Mouse (Mus musculus): ENCODE measurements around the gene Gm48551. TPM values are rescaled to one million over a fixed set of nuclear protein-coding genes. Genes with fewer than 3 reads are reported as not detected.

Gene Gm48551
- polyA plus RNA-seq, 1 experiment from 2014 or later: 2.1 TPM

DNA sequence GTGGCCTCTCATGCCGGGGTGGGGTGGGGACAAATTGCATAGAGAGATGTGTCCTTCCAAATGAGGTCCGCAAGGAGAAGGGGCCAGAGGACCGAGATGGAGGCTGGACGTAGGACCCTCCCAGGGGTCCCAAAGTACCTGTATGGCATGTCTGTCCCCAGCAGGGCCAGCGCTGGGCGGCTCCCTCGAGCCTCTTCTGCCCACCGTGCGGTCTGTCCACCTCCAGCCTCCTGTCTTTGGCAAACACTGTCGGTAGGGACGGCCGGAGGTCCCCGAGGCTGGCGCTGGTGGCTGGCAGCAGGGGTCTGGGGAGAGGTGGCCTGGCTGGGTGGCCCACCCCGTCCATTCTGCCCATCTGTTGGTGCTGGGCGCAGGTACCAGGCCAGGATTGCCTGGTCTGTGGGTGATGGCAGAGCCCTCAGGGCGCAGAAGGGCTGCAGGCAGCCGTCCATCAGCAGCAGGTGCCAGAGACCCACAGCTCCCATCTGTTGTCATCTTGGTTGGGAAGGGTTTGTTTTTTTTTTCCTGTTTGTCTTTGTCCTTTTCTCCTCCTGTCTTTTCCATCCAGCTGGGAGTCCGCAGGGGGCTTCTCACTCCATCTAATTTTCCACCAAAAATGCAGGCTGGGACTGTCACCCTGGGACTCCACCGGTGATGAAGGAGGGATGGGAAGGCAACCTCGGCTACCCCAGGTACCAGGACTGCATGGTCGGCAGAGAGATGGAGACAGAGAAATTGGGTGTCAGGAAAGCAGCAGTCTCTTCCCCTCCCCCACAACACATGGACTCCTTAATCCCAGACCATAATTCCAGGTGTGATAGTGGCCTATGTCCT is 16.3 kb downstream of the Gm48551 start:
- Histone ChIP-seq H3K4me2 (peak overlapping the region; percentile 63), H3K4me3 (no peak overlapping the region), H3K36me3 (peaks cover 73% of the 10 kb centered on the region), H3K27me3 (replicated peaks) (peaks cover 8% of the 10 kb centered on the region; the same call in 1 of the 2 replicates), H3K9me3 (no peaks in the 10 kb centered on the region), H3K27ac (replicated peaks) (peak overlapping the region; percentile 96), H3K9ac (peak overlapping the region; percentile 61), H3K4me1 (peaks cover 50% of the 10 kb centered on the region)
- ATAC-seq (ENCODE audit: extremely low read depth, insufficient number of reproducible peaks, low FRiP score, low TSS enrichment): no peak
- WGBS: 63% methylated on average over 22 of the region's 22 CpGs

DNA sequence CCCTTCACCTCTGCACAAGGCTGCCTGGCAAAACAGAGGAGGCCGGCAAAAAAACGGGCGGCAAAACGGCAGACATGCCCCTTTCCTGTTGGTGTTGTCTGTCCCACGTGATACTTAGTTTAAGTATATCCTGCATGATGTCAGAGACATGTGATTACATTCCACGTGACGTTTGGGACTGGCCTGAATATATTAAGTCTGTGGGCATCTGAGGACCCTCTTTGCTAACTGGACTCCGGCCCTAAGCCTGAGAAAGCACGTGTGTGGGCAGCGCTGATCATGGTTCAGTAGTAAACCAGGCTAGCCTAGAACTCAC is 16.9 kb downstream of the Gm48551 start:
- WGBS: 30% methylated on average over 10 of the region's 10 CpGs
- Histone ChIP-seq H3K9ac (peak overlapping the region; percentile 61), H3K27me3 (replicated peaks) (peaks cover 8% of the 10 kb centered on the region; the same call in 1 of the 2 replicates), H3K9me3 (no peaks in the 10 kb centered on the region), H3K4me1 (peaks cover 56% of the 10 kb centered on the region), H3K27ac (replicated peaks) (peak overlapping the region; percentile 96), H3K4me2 (peak overlapping the region; percentile 63), H3K4me3 (no peak overlapping the region), H3K36me3 (peaks cover 79% of the 10 kb centered on the region)
- no peak for ATAC-seq (ENCODE audit: extremely low read depth, insufficient number of reproducible peaks, low FRiP score, low TSS enrichment)

GRCm38 (mm10) chr10:81401521-81402226 is 17.4 kb downstream of the Gm48551 start:
- peak overlapping the region; percentile 63 for H3K4me2 ChIP-seq
- peaks cover 82% of the 10 kb centered on the region for H3K36me3 ChIP-seq
- peak overlapping the region; percentile 96 for H3K27ac ChIP-seq (replicated peaks)
- 8% methylated on average over 18 of the region's 18 CpGs for WGBS
- H3K27me3 ChIP-seq (replicated peaks): peaks cover 11% of the 10 kb centered on the region; the same call in 1 of the 2 replicates
- peaks cover 61% of the 10 kb centered on the region for H3K4me1 ChIP-seq
- ATAC-seq (ENCODE audit: extremely low read depth, insufficient number of reproducible peaks, low FRiP score, low TSS enrichment): peak; percentile 54
- H3K9ac ChIP-seq: peak overlapping the region; percentile 73
- no peaks in the 10 kb centered on the region for H3K9me3 ChIP-seq
- peak overlapping the region; percentile 34 for H3K4me3 ChIP-seq

DNA sequence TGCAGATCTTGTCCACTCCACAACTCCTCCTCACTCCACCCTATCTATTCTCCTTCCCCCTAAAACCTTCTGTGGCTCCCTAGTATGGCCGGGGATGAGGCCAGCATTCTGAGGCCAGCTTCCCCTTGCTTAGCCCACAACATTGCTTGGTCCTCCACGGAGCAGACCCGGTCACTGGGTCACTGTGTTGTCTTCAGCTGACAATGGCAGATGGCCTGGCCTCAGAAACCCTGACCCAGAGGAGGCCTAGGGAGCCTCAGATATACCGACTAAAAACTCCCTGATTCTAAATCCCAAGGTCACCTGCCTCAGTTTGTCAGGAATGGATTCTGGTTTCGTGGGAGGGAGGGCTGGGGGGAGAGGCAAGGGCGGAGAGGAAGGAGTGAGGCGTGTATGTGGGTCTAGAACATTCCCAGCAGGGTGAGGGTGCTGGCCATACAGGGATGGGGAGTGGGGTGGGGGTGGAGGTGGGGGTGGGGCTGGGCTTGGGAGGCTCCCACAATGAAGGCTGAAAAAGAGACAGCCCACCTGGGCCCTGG is 18.0 kb downstream of the Gm48551 start:
- Histone ChIP-seq H3K36me3 (peaks cover 82% of the 10 kb centered on the region), H3K4me1 (peaks cover 67% of the 10 kb centered on the region), H3K27ac (replicated peaks) (peak overlapping the region; percentile 96), H3K27me3 (replicated peaks) (peaks cover 12% of the 10 kb centered on the region; the same call in 1 of the 2 replicates), H3K9ac (peak overlapping the region; percentile 73), H3K4me3 (peak overlapping the region; percentile 34), H3K4me2 (peak overlapping the region; percentile 63), H3K9me3 (no peaks in the 10 kb centered on the region)
- ATAC-seq (ENCODE audit: extremely low read depth, insufficient number of reproducible peaks, low FRiP score, low TSS enrichment): no peak
- 33% methylated on average over 7 of the region's 7 CpGs for WGBS

DNA sequence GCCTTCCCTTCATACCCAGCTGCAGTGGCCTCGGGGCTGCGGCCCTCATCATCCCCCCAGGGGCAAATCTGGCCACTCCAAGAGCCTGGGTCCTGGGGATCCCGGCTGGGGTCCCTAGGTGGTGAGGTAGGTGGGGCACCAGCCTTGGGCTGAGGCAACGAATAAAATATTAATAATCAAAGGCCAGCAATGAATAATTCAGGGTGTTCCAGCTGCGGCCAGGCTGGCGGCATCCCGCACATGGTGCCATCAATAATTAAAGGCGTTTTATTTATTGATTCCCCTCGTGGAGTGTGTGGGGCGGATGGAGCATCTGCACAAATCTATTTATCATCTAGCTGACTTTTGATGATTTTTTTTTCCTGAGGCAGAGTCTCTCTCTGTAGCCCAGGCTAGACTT is 19.2 kb downstream of the Gm48551 start:
- 68% methylated on average over 10 of the region's 10 CpGs for WGBS
- H3K4me2 ChIP-seq: no peak overlapping the region
- H3K4me3 ChIP-seq: no peak overlapping the region
- peaks cover 79% of the 10 kb centered on the region for H3K36me3 ChIP-seq
- H3K9ac ChIP-seq: peak overlapping the region; percentile 73
- H3K9me3 ChIP-seq: no peaks in the 10 kb centered on the region
- H3K27ac ChIP-seq (replicated peaks): peak overlapping the region; percentile 96
- peaks cover 12% of the 10 kb centered on the region; the same call in 1 of the 2 replicates for H3K27me3 ChIP-seq (replicated peaks)
- H3K4me1 ChIP-seq: peaks cover 80% of the 10 kb centered on the region
- ATAC-seq (ENCODE audit: extremely low read depth, insufficient number of reproducible peaks, low FRiP score, low TSS enrichment): no peak

DNA sequence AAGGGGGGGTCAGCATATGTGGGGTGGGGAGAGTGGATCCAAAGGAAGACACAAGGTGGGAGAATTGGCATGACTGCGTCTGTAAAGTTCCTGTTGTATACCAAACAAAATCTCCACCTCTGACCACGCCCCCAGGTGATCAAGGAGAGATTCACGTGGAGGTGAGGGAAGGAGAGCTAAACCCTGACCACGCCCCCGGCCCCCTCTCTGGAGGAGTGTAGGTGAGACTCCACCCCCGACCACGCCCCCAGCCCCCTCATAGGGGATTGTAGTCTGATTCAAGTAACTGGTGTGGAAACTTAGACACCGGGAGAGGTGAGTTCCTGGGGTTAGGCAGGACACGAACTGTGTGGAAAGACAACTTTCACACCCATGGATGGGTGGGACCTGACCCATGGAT is 19.8 kb downstream of the Gm48551 start:
- Histone ChIP-seq H3K27me3 (replicated peaks) (peaks cover 12% of the 10 kb centered on the region; the same call in 1 of the 2 replicates), H3K4me2 (no peak overlapping the region), H3K9ac (0 out of 2 replicates have a peak overlapping the region, but pooled peaks have one; percentile 14), H3K9me3 (no peaks in the 10 kb centered on the region), H3K4me3 (no peak overlapping the region), H3K4me1 (peaks cover 85% of the 10 kb centered on the region), H3K36me3 (peaks cover 80% of the 10 kb centered on the region), H3K27ac (replicated peaks) (no peak overlapping the region; the same call in 1 of the 2 replicates)
- no peak for ATAC-seq (ENCODE audit: extremely low read depth, insufficient number of reproducible peaks, low FRiP score, low TSS enrichment)
- WGBS: 29% methylated on average over 9 of the region's 9 CpGs

- Histone ChIP-seq H3K4me1 (peaks cover 92% of the 10 kb centered on the region), H3K9ac (peak overlapping the region; percentile 37; the same call in 1 of the 2 replicates), H3K27ac (replicated peaks) (peak overlapping the region; percentile 32; the same call in 1 of the 2 replicates), H3K27me3 (replicated peaks) (peaks cover 12% of the 10 kb centered on the region; the same call in 1 of the 2 replicates), H3K4me2 (no peak overlapping the region), H3K4me3 (no peak overlapping the region), H3K36me3 (peaks cover 76% of the 10 kb centered on the region), H3K9me3 (no peaks in the 10 kb centered on the region)
- ATAC-seq (ENCODE audit: extremely low read depth, insufficient number of reproducible peaks, low FRiP score, low TSS enrichment): no peak
- 59% methylated on average over 18 of the region's 18 CpGs for WGBS
Observed at GRCm38 (mm10) chr10:81404720-81405119, 20.5 kb downstream of the Gm48551 start.

DNA sequence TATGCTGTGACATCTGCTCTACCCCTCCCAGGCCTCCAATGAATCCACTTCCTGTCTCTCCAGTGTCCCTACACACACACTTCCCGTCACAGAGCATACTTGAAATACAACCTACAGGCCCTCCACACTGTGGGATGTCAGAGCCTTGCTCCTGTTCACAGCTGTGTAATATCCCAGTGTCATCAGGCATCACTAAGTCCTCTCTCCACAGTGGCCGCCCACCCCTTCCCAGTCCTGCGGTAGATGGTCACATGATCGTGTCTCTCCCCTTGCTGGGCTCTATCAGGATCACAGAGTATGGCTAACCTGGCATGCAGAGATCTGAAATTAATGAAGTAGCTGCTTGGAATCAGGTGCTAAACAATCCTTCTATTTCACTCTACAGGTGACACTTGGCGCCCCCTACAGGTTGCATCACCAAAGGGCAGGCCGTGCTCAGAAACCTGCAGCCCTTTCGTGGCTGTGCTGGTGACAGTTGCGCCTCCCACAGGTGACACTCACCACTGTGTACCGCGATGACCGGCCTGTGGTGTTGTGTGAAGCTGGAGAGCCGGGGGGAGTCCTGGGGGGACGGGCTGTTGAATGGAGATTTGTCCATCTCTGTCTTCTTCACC is 21.4 kb downstream of the Gm48551 start:
- H3K9me3 ChIP-seq: no peaks in the 10 kb centered on the region
- H3K27me3 ChIP-seq (replicated peaks): peaks cover 4% of the 10 kb centered on the region; the same call in 1 of the 2 replicates
- H3K27ac ChIP-seq (replicated peaks): 0 out of 2 replicates have a peak overlapping the region, but pooled peaks have one; percentile 98
- 0 out of 2 replicates have a peak overlapping the region, but pooled peaks have one; percentile 71 for H3K9ac ChIP-seq
- H3K4me3 ChIP-seq: no peak overlapping the region
- no peak for ATAC-seq (ENCODE audit: extremely low read depth, insufficient number of reproducible peaks, low FRiP score, low TSS enrichment)
- peaks cover 96% of the 10 kb centered on the region for H3K4me1 ChIP-seq
- peak overlapping the region; percentile 65 for H3K4me2 ChIP-seq
- H3K36me3 ChIP-seq: peaks cover 66% of the 10 kb centered on the region
- 46% methylated on average over 13 of the region's 13 CpGs for WGBS

DNA sequence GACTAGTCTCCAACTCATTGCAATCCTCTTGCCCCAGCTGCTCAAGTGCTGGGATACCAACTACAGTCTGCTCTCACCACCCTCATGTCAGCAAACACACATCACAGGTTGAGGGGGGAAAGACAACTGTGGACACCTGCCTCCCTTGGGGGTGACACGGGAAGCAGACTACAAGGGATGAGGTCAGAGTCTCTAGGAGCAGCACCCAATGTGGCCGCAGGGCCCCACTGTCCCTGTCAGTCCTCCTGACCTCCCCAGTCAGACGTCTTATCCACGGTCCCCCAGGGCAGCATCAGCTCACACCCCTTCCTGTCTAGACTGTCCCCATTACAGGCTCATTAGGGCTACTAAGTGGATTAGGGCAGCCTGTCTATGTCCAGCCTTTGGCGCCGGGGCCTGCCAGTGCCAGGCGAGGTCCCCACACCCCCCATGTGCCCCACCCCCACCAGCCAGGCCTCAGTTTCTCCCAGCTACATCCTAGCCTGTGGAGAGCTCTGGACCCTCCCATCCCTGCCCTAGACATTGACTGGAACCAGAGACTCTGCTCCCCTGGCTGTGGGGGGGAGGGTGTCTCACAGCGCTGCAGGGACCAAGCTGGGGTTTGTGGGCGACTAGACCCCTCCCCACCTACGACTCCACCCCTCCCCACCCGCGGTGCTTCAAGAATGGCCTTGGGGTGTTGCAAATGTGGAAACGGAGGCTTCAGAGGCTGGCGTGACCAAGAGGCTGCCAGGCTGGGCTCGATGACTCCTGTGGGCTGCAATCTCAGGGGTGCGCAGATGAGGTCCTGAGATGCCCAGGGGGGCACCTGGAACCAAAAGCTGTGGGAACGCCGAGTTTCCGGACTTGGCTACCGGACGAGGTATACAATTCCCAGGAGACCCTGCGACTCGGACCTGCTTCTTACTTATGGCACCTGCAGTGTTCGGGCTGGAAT is 22.5 kb downstream of the Gm48551 start:
- H3K9me3 ChIP-seq: no peaks in the 10 kb centered on the region
- 27% methylated on average over 24 of the region's 24 CpGs for WGBS
- H3K27ac ChIP-seq (replicated peaks): peak overlapping the region; percentile 98
- H3K36me3 ChIP-seq: peaks cover 63% of the 10 kb centered on the region
- peak overlapping the region; percentile 65 for H3K4me2 ChIP-seq
- ATAC-seq (ENCODE audit: extremely low read depth, insufficient number of reproducible peaks, low FRiP score, low TSS enrichment): no peak
- peak overlapping the region; percentile 45 for H3K4me3 ChIP-seq
- H3K4me1 ChIP-seq: peaks cover 96% of the 10 kb centered on the region
- H3K27me3 ChIP-seq (replicated peaks): peaks cover 4% of the 10 kb centered on the region; the same call in 1 of the 2 replicates
- peak overlapping the region; percentile 71 for H3K9ac ChIP-seq
